13 mouse cellular contexts compared by ENCODE assay signal in genomic region chr19:46897135-46897534, GRCm38 (mm10).
DNase-seq lines count a peak whose midpoint lies in the region; TF ChIP-seq lines count a peak whose summit lies in the region.
"Had no signal": no experiment of that assay in that cellular context is flagged by ENCODE, and none has a peak within 500 bp of the region (broad histone marks: within the 10 kb centered on the region; RNA-seq: fewer than 3 reads in every experiment).

No protein-coding gene starts in this region.

- 90% methylated on average over 3 of the region's 3 CpGs for WGBS in cerebellum, adult 2 months

- TF ChIP-seq CTCF in cerebellum, adult 2 months (IDR thresholded peaks at IDR 0.05; ENCODE audit: borderline replicate concordance, insufficient read depth, low read depth, low read length), result peak; percentile 20; the same call in 1 of the 2 replicates
- TF ChIP-seq CTCF in left cerebral cortex, adult 2 months (IDR thresholded peaks at IDR 0.05), result peak; percentile 41
- TF ChIP-seq CTCF in brain, embryonic 14.5 days (IDR thresholded peaks at IDR 0.05; ENCODE audit: borderline replicate concordance, extremely low read depth, insufficient read depth, insufficient read length), result peak; percentile 16; the same call in 1 of the 2 replicates

- no peak overlapping the region for H3K27ac ChIP-seq in cerebellum, adult 2 months (ENCODE audit: insufficient read depth, low read length)
- H3K27ac ChIP-seq in left cerebral cortex, adult 2 months, result no peak overlapping the region
- H3K27ac ChIP-seq: midbrain, embryonic 10.5 days had no signal

- peaks cover 19% of the 10 kb centered on the region for H3K4me1 ChIP-seq in cerebellum, adult 2 months (ENCODE audit: control insufficient read depth, insufficient read depth, low read length)
- H3K4me1 ChIP-seq: midbrain, embryonic 10.5 days had no signal

- no peak overlapping the region for H3K4me3 ChIP-seq in cerebellum, adult 2 months (replicated peaks; ENCODE audit: insufficient read depth, low read depth, low read length)
- H3K4me3 ChIP-seq in left cerebral cortex, adult 2 months, result no peak overlapping the region
- H3K4me3 ChIP-seq: erythroblast, embryonic 14.5 days; midbrain, embryonic 10.5 days; myocyte had no signal

- peak in 1 of 2 experiments; percentile 8 for DNase-seq in cerebellum, adult 2 months
- DNase-seq in cerebellum, adult 11 months, result no peak
- no peak for DNase-seq in left cerebral cortex, adult 2 months (ENCODE audit: extremely low spot score in 1 of 2, low spot score in 2 of 2)
- no peak for DNase-seq in left cerebral cortex, postnatal 10 days (ENCODE audit: extremely low spot score in 1 of 2, low spot score in 2 of 2)
- DNase-seq in B cell, adult 2 months, result peak; percentile 13 to 17
- no peak for DNase-seq in brain, embryonic 14.5 days (ENCODE audit: low read depth)
- DNase-seq in thymus, postnatal 25 days, result no peak
- DNase-seq in Muller cell, postnatal 12 days (ENCODE audit: inconsistent ontology term), result no peak
- DNase-seq: cerebellum, adult 9-10 months; embryo, embryonic 11 days had no signal

- TF ChIP-seq POLR2A in cerebellum, adult 2 months (IDR thresholded peaks at IDR 0.05; ENCODE audit: borderline replicate concordance, insufficient read depth, low read length), result no peak
- TF ChIP-seq POLR2A in brain, embryonic 14.5 days (IDR thresholded peaks at IDR 0.05; ENCODE audit: borderline replicate concordance, extremely low read depth, insufficient read depth, insufficient read length, poor library complexity, severe bottlenecking), result no peak

- no peaks in the 10 kb centered on the region for H3K27me3 ChIP-seq in cerebellum, adult 2 months (ENCODE audit: control insufficient read depth, insufficient read depth, low read length)

- intact Hi-C loops in left cerebral cortex, adult 2 months (cut with DNase I), result loop anchor here (5.0 kb wide), 1 partner anchor 95 kb away; no protein-coding TSS in a partner anchor
- intact Hi-C loops in left cerebral cortex, postnatal 10 days (cut with DNase I), result no loop called here

Comparison
In these comparisons a context has a peak if more than half of its experiments do, and no peak if none do; other contexts are left out.
1. DNase-seq: peak in B cell, adult 2 months (2 of 2); none in cerebellum, adult 11 months (single experiment), left cerebral cortex, adult 2 months (0 of 2), left cerebral cortex, postnatal 10 days (0 of 2), brain, embryonic 14.5 days (single experiment), thymus, postnatal 25 days (single experiment) and Muller cell, postnatal 12 days (single experiment).
2. Peak in every context shown above with its lines, with median percentiles within 50 percentile points of each other: CTCF ChIP-seq.